Mouse (Mus musculus) lung, postnatal 0 days (tissue): Measurements from ENCODE around the gene Ahnak.

Experiments used
- CTCF ChIP-seq: IDR thresholded peaks from 2 replicates; pipeline ENCODE4 v1.5.1; 2016; ENCODE audit warnings: antibody characterized with exemption, mild to moderate bottlenecking
- EP300 ChIP-seq: IDR thresholded peaks from 2 replicates; pipeline ENCODE4 v1.6.1; 2016; ENCODE audit warnings: antibody characterized with exemption, mild to moderate bottlenecking, control low read depth

DNA sequence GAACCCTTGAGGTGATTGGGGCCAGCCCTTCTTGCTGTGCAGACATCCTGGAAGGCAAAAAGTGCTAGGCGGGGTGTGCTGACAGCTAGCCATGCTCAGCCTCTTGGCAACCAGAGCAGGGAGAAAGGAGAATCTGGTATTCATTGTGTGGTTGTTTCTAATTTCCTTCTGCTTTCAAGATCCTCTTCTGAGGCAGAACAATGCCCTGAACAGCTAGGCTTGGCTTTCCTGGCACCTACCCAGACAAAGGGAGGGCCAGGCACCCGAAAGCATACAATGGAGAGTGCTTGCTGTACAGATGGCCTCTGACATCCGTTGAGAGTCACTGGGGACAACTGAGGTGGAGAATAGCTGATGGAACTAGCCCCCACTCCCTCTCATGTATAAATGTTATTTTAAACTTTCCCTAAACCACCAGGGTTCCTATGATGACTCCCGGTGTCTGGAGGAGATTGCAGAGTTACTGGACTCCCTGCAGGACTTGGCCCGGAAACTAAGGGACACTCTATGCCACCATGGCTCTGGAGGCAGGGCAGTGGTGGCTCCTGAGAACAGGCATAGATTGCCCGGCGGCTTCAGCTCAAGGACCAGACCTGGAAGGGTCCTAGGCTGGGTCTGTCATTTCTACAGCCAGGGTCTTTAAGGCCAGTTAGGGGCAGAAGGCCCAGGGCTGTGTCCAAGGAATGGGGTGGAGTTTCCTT, 82.5 kb downstream of the Ahnak start:
- TF ChIP-seq EP300 (peak; percentile 37), CTCF (no peak)
